Mouse (Mus musculus): ENCODE data around the gene Gm5128. TPM values are rescaled to one million over a fixed set of nuclear protein-coding genes. Genes with fewer than 3 reads are reported as not detected.
"Not testable (repeated sequence)": the region's sequence is repeated elsewhere in the genome, so short reads cannot be mapped to it uniquely, and the experiment has no call there.

Gm5128 gene
- polyA plus RNA-seq (2012; ENCODE audit: insufficient read depth, low replicate concordance), result not detected in 2 replicates

- not testable (repeated sequence) for H3K27me3 ChIP-seq (replicated peaks); H3K9me3 ChIP-seq; H3K4me3 ChIP-seq (replicated peaks); H3K36me3 ChIP-seq (replicated peaks; ENCODE audit: low read length); H3K4me1 ChIP-seq
Observed at GRCm38 (mm10) chrX:135372984-135373383, at the start of gene Gm5128. Gene Gm5128, plus strand, starts transcription at chrX:135373284.

DNA sequence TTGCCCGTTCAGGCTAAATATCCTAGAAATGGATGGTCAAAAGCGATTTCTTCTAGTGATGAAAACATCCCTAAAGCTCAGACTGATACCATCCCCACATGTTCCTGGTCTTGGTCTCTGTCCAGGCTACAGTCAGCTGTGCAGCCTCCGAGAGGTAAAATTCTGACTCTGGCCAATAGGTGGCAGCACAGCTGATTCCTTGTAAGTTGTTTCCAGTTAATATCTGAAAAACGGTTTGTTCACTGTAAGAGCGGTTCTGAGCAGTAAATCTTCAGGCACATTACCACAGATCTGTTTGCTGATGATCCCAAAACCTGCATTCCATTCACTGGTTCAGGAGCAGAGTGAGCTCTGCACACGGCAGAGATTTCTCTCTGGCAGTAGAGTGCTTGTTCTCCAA is 12.4 kb upstream of the Gm5128 start:
- H3K9me3 ChIP-seq; H3K27me3 ChIP-seq (replicated peaks); H3K4me3 ChIP-seq (replicated peaks); H3K4me1 ChIP-seq; H3K36me3 ChIP-seq (replicated peaks; ENCODE audit: low read length): not testable (repeated sequence)

GRCm38 (mm10) chrX:135361943-135362342 is 11.1 kb upstream of the Gm5128 start:
- H3K4me1 ChIP-seq; H3K4me3 ChIP-seq (replicated peaks); H3K9me3 ChIP-seq; H3K27me3 ChIP-seq (replicated peaks); H3K36me3 ChIP-seq (replicated peaks; ENCODE audit: low read length): not testable (repeated sequence)

GRCm38 (mm10) chrX:135403578-135403977 is 30.5 kb downstream of the Gm5128 start:
- H3K36me3 ChIP-seq (replicated peaks; ENCODE audit: low read length); H3K9me3 ChIP-seq; H3K4me1 ChIP-seq; H3K27me3 ChIP-seq (replicated peaks); H3K4me3 ChIP-seq (replicated peaks): not testable (repeated sequence)

- not testable (repeated sequence) for H3K4me1 ChIP-seq; H3K9me3 ChIP-seq; H3K36me3 ChIP-seq (replicated peaks; ENCODE audit: low read length); H3K4me3 ChIP-seq (replicated peaks); H3K27me3 ChIP-seq (replicated peaks)
Observed at GRCm38 (mm10) chrX:135421203-135421602, 48.1 kb downstream of the Gm5128 start.

DNA sequence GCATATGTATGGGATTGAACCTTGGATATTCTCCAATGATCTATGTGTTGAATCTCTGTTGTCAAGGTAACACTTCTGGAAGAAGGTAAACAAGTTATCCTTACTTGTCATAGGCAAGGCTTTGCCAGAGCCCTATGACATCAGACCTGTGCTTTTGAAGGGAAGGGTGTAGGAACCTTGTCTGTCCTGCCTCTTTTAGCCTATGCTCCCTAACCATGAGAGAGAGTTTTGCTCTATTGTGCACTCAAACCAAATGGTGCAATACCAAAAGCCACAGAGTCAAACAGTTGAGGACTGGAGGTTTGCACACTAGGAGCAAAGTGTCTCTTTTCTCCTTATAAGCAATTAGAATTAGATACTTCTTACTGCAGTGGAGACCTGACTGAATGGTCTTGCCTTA is 48.7 kb downstream of the Gm5128 start:
- H3K4me1 ChIP-seq; H3K4me3 ChIP-seq (replicated peaks); H3K36me3 ChIP-seq (replicated peaks; ENCODE audit: low read length); H3K27me3 ChIP-seq (replicated peaks); H3K9me3 ChIP-seq: not testable (repeated sequence)

DNA sequence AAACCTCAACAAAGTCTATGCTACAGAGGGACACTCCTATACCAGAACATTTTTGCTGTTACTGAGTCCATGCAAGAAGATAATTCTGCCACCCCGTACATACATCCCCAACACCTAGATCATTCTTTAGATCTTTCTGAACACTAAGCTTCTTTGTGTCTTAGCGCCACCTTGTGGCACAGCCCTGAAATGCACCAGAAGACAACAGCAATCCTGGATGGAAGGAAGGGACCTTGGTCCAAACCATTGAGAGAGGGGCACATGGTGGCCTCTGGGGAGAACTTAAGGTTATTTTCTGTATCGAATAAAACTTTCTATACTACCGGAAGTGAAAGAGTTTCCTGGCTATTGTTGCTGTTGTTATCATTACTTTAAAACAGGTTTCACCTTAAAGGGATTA is 49.4 kb downstream of the Gm5128 start:
- H3K9me3 ChIP-seq; H3K4me3 ChIP-seq (replicated peaks); H3K4me1 ChIP-seq; H3K36me3 ChIP-seq (replicated peaks; ENCODE audit: low read length); H3K27me3 ChIP-seq (replicated peaks): not testable (repeated sequence)

Other genes starting within 250 kb of the Gm5128 start
- not detected in 2 replicates for gene Gm15023, start 195.7 kb upstream of the Gm5128 start, polyA plus RNA-seq (2012; ENCODE audit: insufficient read depth, low replicate concordance)
- gene Tceal6, start 162.6 kb upstream of the Gm5128 start, polyA plus RNA-seq (2012; ENCODE audit: insufficient read depth, low replicate concordance), result not detected in 2 replicates
- gene Pramel3, start 71.0 kb upstream of the Gm5128 start, polyA plus RNA-seq (2012; ENCODE audit: insufficient read depth, low replicate concordance), result not detected in 2 replicates
- gene Gm7903, start 60.6 kb downstream of the Gm5128 start, polyA plus RNA-seq (2012; ENCODE audit: insufficient read depth, low replicate concordance), result not detected in 2 replicates
- gene AV320801, start 121.3 kb downstream of the Gm5128 start, polyA plus RNA-seq (2012; ENCODE audit: insufficient read depth, low replicate concordance), result not detected in 2 replicates
- not detected in 2 replicates for gene Nxf7, start 225.5 kb downstream of the Gm5128 start, polyA plus RNA-seq (2012; ENCODE audit: insufficient read depth, low replicate concordance)

Measured in megakaryocyte, embryonic 14.5 days (primary cell).